Mouse (Mus musculus) left cerebral cortex, postnatal 14 days (tissue): ENCODE results near the gene Fstl4. TPM values are rescaled to one million over a fixed set of nuclear protein-coding genes. Genes with fewer than 3 reads are reported as not detected.

Experiments used
- DNase-seq, 2 experiments: peaks; one replicate each; pipeline ENCODE4 v3.0.0; 2021 to 2022; ENCODE audit warnings: low spot score in 2 of 2, mixed read lengths in 1 of 2
- intact Hi-C: fragments of 180-260 bp; cut with DNase I; formaldehyde crosslinking; loops from one replicate; pipeline ENCODE4 v1.15.1; 2025
- total RNA-seq, 2 experiments: library from RNA; stranded (reverse); gene quantifications; 2 replicates each; pipeline ENCODE4 v1.2.3; 2021

Gene Fstl4
- total RNA-seq, 2 experiments from 2014 or later = 25.6 to 30.2 TPM

GRCm38 (mm10) chr11:52886559-52887303, 122.3 kb downstream of the Fstl4 start:
- intact Hi-C loops = no loop called here
- no peak for DNase-seq

- intact Hi-C loops = no loop called here
- peak; percentile 56 to 70 for DNase-seq
These were observed 123.7 kb downstream of the Fstl4 start for GRCm38 (mm10) chr11:52888150-52888549.

DNA sequence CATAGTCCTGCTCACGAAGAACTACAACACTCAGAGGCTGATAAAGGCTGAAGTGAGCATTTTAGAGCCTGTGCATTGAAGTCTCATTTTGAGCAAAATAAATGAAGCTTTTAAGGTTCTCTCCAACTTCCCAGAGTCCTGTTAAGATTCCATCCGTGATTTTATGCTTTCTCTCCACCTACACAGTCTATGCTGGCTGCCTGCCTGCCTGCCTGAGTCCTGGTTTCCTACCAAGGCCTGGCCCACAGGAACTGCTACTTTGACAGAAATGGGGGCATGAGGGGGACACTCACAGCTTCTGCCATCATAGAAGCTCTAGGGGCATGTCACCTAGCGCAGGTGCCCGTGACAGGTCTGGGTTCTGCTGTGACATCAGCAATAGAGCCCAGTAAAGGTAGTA, 125.1 kb downstream of the Fstl4 start:
- DNase-seq = peak; percentile 36 to 66
- intact Hi-C loops = no loop called here

DNA sequence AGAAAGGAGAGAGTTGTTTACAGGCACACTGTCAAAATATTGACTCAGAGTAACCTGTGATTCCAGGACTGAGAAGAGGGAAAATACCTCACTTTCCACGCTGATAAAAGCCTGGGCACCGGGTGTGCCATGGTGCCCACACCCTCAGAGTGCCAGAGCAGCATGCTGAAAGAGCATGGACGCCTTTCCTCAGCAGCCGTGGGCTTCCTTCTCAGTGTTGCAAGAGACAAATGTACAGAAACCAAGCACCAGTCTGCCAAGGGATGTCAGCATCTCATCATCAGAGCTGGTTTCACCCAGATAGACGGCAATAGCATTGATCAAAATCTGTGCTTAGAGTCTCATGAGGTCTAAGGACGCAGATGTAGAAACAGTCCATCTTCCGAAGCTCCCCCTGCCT, 125.7 kb downstream of the Fstl4 start:
- intact Hi-C loops = no loop called here
- peak in 1 of 2 experiments; percentile 17 for DNase-seq

GRCm38 (mm10) chr11:52904101-52904500, 139.7 kb downstream of the Fstl4 start:
- DNase-seq = no peak
- intact Hi-C loops = no loop called here

DNA sequence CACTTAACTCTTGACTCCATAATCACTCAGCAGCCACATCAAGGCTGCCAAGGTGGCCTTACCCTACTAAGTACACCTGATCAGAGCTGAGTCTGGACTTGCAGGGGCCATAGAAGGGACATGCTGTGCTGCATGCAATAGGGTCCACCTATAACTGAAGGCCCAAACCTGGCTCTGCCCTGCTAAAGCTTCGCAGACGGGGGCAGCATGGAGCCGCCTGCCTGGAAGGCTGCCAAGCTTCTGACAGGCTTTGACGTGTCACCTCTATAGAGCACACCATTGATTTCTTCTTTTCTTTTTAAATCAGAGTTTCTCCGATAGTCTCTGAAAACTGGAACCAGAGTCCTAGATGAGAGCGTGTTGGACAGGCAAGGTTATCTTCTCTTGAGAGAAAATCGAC, 146.4 kb downstream of the Fstl4 start:
- intact Hi-C loops = no loop called here
- DNase-seq = no peak

GRCm38 (mm10) chr11:52914431-52914830, 150.0 kb downstream of the Fstl4 start:
- no peak for DNase-seq
- intact Hi-C loops = no loop called here

- intact Hi-C loops = no loop called here
- DNase-seq = no peak
These were observed 151.2 kb downstream of the Fstl4 start for GRCm38 (mm10) chr11:52915648-52916047.

DNA sequence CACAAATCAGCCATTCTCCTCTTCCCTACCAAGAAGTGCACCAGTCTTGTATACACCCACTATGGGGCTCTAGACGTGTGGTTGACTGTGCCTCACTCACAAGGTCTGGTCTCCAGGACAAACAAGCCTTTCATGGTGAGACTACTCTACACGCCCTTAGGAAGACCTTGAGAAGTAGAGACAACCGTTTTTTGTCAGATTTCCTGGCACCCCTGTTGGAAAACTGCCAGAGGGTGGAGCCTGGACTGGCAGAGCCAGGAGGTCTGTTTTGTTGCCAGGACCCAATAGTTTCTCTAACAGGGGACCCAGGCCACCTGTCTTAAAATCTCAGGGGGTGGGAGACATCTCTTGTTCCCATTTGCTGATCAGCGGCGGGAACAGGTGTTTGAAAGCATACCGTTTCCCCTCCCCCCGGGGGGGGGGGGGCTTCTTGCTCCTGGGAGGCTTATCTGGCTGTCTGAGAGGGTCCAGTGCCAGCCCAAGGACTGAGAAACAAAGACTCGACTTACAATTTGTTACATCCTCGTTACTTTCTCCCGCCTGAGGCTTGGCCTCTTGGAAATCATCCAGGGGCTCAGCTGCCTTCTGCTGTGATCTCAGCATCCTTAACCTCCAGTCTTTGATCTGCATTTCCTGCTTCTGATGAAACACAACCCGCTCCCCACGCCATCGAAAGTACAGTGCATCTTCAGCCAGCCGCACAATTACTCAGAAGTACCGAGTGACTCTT, 155.0 kb downstream of the Fstl4 start:
- peak; percentile 14 to 21 for DNase-seq
- intact Hi-C loops = no loop called here

DNA sequence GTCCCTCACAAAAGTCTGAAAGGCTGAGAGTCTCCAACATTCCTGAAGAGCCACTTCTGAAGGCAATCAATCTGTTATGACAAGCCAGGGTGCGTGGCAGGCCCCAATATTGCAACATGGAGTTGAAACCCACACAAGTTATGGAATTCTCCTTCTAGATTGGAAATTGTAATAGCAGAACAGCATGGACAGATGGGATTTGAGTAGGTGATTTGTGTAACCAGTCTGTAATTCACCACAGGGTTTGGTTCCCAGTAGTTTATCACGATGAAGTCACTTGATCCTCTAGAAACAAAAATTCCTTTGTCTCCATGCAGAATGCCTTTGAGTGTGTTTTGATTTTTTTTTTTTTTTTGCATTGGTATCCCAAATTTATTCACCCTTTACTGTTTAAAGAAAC, 159.8 kb downstream of the Fstl4 start:
- no peak for DNase-seq

DNA sequence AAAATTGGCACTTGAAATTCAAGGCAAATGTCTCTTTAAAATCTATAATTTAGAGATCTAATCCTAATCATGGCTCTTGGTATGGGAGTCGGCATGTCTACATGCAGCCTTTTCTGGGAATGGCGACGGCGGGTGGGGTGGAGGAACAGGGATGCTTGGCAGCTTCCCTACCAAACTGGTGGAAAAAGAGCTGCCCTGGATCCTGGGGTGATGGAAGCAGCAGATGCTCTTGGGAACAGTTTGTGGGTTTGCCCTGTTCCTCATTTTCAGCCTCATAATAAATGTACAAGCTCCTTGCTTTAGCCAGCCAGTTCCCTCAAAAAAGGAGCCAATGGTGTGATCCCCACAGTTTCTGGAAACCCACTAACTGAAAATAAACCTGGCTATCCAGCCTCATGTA, 163.9 kb downstream of the Fstl4 start:
- intact Hi-C loops = no loop called here

More for the DNA sequence above, 159.8 kb downstream of the Fstl4 start:
- intact Hi-C loops = no loop called here

GRCm38 (mm10) chr11:52939336-52940070, 175.1 kb downstream of the Fstl4 start:
- intact Hi-C loops = no loop called here
- no peak for DNase-seq

More for the DNA sequence above, 163.9 kb downstream of the Fstl4 start:
- DNase-seq = no peak

GRCm38 (mm10) chr11:52942967-52943366, 178.5 kb downstream of the Fstl4 start:
- peak in 1 of 2 experiments; percentile 13 for DNase-seq
- intact Hi-C loops = no loop called here

- DNase-seq = peak in 1 of 2 experiments; percentile 13
- intact Hi-C loops = loop anchor here (10.0 kb wide), 1 partner anchor 160 kb away; no protein-coding TSS in a partner anchor
These were observed 190.6 kb downstream of the Fstl4 start for GRCm38 (mm10) chr11:52954995-52955394.

- intact Hi-C loops = no loop called here
- no peak for DNase-seq
These were observed 204.4 kb downstream of the Fstl4 start for GRCm38 (mm10) chr11:52968809-52969208.

GRCm38 (mm10) chr11:52970396-52970795, 206.0 kb downstream of the Fstl4 start:
- no peak for DNase-seq
- intact Hi-C loops = no loop called here

DNA sequence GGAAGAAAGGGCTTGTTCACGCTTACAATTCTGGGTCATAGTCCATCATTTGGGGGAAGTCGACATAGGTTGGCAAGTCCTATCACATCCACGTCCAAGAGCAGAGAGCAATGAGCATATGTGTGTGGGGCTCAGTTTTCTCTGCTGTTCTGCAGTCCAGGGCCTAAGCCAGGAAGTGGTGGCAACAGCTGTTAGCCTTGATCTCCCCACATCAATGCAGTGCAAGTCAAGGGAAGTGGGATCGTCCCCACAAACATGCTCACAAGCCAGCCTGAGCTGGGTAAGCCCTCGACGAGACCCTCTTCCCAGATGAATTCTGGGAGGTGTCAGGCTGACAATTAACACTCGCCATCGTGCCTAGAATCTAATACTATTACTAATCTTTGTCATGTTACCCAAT, 222.6 kb downstream of the Fstl4 start:
- intact Hi-C loops = no loop called here
- no peak for DNase-seq

DNA sequence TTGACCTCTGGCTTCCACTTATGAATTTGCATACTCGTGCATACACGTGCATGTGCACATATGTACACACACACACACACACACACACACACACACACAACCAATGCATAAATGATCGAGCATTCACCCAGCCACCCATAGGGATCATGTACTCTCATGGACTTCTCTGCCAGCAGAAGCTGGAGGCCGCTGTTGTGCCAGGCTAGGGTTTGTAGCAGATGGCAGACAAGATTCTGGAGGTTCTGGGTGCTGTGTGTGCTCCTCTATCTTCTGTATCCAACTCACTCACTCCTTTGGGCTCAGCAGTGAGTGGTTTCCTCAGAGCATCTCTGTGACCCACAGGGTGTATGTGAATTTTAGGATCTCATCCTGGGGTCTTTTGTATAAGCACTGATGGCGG, 230.3 kb downstream of the Fstl4 start:
- intact Hi-C loops = no loop called here
- no peak for DNase-seq

GRCm38 (mm10) chr11:52996434-52997093, 232.1 kb downstream of the Fstl4 start:
- DNase-seq = no peak
- intact Hi-C loops = no loop called here

- no peak for DNase-seq
- intact Hi-C loops = no loop called here
These were observed 233.0 kb downstream of the Fstl4 start for GRCm38 (mm10) chr11:52997421-52997820.
